Mouse (Mus musculus): ENCODE results near the gene Lingo3.
"Not testable (repeated sequence)": the region's sequence is repeated elsewhere in the genome, so short reads cannot be mapped to it uniquely, and the experiment has no call there.

The Lingo3 gene

DNA sequence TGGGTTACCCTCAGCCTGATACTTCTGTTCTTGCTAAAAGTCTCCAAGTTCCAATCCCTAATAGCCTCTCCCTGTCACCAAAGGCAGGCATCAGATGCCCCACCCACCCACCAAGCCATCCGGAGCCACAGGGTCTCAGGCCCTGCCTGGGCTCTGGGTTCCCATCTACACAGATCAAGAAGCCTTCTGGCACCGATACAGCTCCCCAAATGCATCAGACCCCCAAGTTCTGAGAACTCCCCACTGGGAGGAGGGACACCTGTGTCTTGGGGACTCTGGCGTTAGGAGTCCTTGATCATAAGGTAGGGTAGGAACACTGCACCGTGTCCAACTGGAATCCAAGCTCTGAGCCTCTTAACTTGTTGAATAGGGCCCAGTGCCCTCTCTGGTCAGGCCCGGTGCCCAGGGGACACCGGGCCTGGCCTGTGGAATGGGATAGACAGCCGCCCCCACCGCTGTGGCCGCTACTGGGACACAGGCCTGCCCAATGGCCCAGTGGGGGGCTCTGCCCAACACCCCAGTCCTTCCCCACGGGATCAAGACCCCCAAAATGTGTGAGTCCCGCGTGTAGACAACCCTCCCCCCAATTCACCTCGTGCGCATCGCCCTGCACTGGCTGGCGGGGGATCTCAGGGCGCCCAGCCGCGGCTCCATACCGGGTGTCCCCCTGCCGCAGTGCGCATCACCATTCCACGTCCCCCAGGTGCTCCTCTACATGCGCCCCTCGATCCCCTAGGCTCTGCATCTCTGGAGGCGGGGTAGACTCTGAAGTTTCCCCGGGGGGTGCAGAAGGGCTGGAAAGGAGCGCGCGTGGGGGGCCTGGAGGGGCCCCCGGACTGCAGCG is 530 bp downstream of the Lingo3 start:
- DNase-seq (ENCODE audit: low spot score) = no peak

DNA sequence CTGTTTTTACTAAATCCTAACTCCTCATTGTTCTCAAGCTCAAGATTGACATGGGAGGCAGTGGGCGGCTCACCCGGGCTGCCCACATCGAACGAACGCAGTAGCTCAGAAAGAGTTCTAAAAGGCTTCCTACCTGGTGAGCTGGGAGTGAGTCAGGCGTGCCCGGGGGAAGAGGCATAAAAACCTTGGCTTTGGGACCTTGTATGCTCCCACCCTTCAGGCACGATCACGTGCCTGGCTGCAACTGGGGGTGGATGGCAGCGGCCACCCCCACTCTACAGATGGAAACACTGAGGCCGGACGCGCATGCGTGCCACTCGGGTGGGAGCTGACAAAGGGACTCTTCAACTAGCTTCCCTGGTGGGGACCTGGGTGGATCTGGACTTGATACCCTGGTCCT is 1.5 kb downstream of the Lingo3 start:
- no peak for DNase-seq (ENCODE audit: low spot score)

DNA sequence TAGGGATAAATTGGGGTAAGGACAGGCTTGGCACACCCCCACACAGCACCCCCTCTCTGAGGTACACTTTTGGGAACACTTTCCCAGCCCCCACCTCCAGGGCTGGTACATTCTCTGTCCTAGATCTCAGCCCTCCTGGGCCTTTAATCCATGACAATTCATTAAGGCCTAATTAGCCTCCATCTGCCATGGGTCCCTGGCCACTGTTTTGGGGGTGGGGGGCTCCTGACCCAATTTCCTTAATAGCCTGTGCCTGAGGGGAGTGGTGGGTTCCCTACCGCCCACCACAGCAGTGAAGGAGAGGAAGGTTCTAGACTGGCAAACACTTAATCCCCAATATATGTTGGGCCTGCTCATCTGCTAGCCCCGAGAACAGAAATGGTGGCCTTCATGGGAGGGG is 2.2 kb downstream of the Lingo3 start:
- no peak for DNase-seq (ENCODE audit: low spot score)

DNA sequence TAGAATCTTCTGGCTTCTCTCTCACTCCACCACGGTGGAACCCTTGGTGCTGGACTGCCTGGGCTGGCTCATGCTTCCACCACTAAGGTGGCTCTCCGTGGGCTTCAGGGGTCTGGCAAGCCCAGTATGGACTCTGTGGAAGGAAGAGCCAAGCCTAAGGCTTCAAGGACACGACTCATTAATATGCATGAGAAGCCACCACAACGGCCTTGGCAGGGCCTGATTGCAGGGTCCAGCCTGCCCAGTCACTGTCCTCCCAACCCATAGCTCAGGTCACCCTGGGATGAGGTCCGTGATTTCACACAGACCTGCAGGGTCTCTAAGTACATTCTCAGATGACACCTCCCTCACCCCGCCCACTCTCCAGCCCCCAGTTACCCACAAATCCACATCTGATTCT is 4.0 kb downstream of the Lingo3 start:
- DNase-seq (ENCODE audit: low spot score) = no peak

DNA sequence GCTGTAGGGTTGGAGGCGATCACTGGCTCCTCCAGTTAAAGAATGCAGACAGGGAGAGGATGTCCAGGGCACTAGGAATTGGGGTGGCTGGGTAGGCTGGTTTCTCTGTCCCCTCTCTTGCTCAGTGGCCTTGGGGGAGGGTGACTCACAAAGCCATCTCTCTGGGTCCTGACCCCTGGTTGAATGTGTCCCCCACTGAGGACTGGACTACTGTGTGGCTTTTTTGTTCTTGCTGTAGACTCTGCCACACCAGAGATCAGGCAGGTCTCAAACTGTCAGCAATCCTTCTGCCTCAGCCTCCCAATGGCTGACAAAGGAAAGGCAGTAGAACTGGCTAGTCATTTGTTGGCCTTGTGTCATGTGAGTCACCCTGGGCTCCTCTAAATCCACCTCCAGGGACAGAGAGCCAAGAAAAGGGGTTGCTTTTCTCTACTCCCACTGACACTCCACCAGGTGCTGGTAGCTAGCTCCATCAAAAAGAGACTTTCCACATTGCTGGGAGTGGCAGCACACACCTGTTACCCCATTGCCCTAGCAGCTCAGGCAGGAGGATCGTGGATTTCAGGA is 5.4 kb downstream of the Lingo3 start:
- DNase-seq (ENCODE audit: low spot score) = no peak

DNA sequence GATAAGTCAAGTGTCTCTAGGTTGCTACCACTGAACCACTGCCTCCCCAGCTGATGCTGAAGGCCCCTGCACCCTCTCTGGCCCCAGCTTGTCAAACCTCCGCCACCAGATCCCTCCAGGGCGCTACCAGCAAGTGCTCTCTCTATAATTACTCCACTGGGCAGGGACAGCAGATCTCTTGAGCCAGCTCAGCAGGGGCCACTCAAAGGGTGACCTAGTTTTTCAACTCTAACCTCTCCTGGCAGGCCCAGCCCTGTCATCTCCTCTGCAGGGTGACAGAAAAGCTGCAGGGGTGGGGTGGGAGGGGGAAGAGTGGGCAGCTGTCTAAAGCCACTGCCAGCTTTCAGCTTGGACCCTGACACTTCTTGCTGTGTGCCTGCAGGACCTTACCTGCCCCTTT is 6.0 kb downstream of the Lingo3 start:
- DNase-seq (ENCODE audit: low spot score) = no peak

DNA sequence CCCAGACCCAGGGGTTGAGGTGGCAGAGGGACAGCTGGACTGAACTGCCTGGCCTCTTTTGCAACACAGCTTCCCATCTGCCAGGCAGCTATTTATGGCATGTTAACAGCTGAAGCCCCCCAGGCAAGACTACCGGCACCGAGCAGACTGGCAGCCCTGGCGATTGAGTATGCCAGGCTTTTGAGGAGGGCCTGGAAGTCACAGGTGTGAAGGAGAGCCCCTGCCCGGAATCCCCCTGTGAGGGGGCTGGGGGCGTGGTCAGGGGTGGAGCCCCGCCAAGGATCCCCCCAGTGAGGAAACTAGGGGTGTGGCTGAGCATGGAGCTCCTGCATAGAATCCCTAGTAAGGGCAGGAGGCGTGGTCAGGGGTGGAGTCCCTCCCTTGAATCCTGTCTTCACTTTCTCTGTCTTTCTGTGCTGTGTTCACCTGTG is 6.9 kb downstream of the Lingo3 start:
- no peak for DNase-seq (ENCODE audit: low spot score)

DNA sequence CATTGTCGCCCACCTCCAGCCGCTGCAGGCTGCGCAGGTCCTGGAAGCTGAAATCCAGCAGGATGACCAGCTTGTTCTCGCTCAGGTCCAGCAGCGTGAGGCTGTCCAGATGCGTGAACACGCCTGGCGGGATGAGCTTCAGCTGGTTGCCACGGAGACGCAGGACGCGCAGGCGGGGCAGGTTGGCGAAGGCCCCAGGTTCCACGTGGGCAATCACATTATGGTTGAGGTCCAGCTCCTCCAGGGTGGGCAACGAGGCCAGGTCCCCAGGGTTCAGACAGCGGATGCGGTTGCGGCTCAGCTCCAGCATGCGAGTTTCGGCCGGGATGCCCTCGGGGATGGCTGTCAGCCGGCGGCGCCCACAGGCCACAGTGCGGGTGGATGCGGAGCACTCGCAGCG is 8.2 kb downstream of the Lingo3 start:
- DNase-seq (ENCODE audit: low spot score) = no peak

DNA sequence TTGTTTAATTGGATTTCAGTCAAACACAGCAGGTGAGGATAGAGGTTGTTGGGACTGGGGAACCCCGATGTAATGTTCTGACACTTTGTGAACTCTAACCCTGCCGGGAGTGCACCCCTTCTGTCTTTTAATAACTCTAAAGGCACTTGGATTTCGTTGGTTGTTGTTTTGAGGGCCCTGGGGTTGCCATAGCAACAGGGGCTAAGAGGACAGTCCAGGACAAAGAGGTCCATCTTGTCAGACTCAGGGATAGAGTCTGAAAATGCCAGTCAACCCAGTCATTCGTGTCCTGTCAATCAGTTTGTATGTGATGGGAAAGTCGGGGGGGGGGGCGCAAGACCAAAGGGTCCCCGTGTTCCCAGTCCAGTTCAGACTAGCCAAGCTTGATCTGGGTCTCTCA is 11.0 kb downstream of the Lingo3 start:
- DNase-seq (ENCODE audit: low spot score) = no peak

DNA sequence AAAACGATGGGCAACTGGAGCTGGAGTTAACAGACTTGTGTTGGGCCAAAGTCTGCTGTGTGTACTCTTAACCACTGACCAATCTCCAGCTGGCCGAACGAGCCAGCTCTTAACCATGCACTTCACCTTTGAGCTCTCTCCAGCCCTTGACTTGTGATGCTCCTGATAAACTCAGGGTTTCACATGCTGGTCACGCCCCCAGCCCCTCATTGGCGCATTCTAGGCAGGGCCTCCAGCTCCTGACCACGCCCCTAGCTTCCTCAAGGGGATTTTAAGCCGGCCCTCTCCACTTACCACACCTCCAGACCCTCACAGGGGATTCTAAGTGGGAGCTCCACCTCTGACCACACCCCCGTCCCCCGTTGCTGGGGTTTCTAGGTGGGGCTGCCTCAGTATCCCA is 12.7 kb downstream of the Lingo3 start:
- DNase-seq (ENCODE audit: low spot score) = peak; percentile 46

DNA sequence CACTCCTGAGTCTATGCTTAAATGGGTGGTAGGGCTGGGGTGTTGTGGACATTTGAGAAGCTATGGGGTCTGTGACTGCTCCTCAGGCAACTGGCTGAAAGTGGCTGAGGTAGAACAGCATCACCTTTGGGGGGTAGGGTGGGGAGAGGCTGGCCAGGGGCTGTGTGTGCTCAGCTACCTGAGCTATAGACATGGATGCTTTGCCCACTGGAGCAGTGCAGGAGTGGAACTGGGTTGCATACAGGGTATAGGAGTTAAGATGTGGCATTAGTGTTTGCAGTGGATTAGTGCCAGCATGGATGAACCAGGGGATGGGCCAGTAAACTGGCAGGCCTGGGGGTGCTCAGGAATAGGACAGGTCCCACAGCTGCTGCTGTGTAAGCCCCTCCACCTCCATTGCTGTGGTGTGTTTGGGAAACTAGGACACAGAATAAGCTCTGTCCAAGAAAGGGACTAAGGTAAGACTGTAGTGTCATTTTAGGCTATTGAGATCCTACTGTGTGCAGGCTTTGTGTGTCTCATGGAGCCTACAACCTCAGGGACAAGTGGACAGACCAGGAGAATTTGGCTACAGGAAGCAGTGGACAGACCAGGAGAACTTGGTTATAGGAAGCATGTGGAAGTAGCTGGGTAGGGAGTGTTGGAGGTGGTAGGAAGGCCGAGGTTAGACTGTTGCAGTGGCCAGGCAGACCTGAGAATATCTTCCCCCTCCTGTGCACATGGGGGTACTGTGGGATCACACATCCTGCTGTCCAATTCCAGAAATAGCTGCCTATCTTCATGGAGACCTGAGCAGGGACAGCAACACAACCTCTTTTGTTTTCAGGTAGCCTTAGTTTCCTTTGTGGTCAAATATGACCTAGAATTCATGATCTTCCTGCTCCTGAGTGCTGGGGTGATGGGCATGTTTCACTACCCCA is 14.2 kb downstream of the Lingo3 start:
- no peak for DNase-seq (ENCODE audit: low spot score)

DNA sequence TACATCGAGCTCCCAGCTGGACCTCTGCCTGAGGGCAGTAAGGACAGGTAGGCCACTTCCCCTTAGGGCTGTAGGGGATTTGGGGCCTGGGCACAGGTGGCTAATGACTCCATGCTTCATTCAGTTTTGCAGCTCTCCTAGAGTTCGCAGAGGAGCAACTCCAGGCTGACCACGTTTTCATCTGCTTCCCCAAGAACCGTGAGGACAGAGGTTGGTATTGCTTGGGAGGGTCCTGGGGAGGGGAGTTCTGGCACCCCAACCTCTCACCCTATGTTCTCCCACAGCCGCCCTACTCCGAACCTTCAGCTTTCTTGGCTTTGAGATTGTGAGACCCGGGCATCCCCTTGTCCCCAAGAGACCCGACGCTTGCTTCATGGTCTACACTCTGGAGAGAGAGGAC is 15.3 kb downstream of the Lingo3 start:
- DNase-seq (ENCODE audit: low spot score) = not testable (repeated sequence)

DNA sequence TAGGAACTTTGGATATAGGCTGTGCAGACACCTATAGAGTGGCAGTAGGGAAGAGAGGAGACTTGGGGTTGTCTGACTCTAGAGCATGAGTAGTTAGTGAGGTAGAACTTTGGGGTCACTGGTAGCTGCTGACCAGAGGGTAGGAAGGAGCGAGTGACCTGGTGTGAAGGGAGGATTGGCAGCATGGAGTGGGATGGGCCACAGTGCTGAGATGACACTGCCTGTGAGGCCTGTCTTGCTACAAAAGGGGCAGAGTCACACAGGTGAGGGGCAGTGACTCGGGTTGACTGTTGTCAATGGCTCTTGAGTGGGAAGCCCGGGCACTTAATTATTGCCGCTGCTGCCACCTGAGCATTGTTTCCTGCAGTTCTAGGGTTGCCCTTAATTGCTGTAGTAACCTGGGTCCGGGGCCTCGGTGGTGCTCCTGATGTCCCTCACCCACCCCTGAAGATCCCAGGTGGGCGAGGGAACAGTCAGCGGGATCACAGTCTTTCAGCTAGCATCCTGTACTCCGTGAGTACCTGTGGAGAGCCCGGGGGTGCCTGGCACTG is 15.9 kb downstream of the Lingo3 start:
- no peak for DNase-seq (ENCODE audit: low spot score)

DNA sequence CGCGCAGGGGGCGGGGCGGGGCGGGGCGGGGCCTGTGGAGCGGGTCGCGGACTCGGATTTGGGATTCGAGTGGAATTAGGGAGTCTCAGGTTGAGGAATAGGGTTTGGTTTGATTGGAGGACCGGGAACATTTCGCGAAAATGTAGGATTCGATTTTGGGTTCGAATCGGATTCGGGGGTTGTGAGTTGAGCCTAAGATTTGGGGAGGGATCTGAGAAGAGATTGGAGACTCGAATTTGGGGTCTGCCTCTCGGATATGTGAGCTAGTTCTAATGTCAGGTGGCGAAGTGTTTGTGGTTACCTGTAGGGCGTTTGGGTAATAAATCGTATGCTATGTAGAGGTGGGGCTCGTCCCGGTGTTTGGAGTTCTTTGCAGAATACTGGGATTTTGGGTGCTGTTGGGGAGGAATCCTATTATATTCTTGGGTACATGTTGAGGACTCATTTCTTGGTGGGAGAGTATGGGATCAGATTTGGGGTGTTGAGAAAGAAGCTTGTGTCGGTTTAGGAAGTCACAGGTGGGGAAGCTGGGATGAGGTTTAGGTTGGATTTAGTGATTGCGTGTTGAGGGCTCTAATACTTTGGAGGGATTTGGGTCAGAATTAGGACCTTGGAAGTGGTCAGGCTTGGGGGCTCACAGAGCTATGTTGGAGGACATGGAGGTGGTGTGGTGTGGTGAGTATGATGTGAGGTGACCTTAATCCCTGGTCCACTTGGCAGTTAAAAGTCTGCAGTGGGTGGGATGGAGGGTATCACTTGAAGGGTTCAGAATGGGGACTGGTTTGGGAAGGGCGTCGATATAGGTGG is 16.6 kb downstream of the Lingo3 start:
- DNase-seq (ENCODE audit: low spot score) = no peak

DNA sequence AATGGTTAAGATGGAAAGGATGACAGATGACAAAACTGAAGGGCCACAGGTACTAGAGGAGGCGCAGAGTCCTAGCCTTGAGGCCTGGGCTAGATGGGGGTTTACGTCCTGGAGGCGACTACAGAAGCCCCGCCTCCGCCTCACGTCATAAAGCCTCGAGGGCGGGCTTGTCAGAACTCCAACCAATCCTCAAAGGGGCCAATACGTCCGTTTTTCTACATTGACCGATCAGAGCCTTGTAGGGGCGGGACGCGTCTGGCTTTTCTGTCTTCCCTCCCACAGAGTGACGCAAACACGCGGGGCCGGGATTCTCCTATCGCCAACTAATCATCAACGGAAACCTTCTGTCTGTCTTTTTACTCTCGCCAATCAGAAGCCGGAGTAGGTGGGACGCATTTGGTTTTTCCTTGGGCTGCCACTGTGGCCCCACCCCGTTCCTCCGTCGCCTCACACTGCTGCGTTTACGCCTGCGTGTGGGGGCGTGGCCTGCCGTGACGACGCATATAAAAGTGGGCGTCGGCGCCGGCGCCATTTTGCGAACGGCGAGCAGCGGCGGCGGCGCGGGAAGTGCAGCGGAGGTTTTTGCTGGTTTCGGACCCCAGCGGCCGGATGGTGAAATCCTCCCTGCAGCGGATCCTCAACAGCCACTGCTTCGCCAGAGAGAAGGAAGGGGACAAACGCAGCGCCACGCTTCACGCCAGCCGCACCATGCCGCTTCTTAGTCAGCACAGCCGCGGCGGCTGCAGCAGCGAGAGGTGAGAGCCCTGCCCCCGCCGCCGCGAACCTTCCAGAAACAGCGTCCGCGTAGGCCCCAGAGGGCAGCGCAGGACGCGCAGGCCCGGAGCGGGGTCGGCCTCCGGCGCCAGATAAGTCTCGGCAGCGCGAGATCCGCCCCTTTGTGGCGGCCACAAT is 17.4 kb downstream of the Lingo3 start, which contains the start of gene Oaz1:
Oaz1 (plus strand) TSS at position 506 of the 912 bp plus-strand sequence.
- DNase-seq (ENCODE audit: low spot score) = peak; percentile 96

DNA sequence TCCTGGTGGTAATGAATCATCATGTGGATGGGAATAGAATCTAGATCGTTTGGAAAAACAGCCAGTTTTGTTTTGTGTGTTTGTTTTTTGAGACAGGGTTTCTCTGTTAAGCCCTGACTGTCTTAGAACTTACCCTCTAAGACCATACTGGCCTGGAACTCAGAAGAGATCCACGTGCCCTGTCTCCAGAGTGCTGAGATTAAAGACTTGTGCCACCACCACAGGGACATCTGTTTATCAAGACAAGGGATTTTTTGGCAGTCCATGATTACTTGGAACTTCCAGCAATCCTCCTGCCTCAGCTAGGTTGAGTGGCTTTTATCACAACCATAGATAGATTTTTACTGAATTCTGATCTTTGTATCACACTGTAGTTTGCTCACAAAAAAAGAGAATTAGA is 19.0 kb downstream of the Lingo3 start:
- no peak for DNase-seq (ENCODE audit: low spot score)

DNA sequence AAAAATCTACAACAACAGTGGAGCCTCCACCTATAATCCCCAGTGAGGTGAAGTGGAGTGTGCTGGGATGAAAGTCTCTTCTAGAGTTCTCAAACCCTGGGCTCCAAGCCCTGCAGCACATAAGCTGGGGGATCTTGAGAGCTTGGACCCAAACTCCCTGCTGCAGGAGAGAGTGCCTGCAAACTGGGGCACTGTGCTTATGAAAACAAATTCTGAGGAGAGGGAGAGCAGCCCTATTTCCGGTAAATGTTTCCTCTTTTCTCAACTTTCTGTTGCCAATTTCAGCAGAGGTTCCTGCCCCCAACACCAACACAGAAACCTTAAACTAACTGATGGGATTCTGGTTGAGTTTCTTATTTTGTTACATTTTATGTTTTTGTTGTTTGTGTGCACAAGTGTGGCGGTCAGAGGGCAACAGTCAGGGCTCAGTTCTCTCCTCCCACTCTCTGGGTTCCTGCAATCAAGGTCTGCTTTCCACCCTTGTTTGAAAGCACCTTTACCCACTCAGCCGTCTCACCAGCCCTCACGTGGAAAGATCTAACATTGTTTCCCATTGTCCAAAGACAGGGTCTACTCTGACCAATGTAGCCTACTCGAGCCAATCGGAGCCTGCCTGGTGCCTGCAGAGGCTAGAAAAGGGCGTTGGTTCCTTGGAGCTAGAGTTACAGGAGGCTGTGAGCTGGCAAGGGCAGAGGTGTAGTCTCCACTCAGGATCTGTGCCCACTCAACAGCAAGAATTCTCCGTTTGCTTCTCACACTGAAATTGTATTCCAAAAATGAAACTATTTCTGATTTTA is 19.8 kb downstream of the Lingo3 start:
- DNase-seq (ENCODE audit: low spot score) = no peak

DNA sequence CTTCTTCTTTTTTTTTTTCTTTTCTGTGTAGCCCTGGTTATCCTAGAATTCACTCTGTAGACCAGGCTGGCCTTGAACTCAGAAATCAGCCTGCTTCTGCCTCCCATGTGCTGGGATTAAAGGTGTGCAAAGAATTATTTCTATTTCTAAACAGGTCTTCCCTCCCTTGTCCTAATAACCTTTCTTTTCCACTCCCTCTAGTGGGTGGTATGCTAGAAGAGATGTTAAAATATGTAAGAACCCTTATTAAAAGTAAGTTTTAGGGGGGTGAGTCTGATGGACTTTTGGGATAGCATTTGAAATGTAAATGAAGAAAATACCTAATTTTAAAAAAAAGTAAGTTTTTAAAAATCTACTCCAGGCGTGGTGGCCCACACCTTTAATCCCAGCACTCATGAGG is 20.5 kb downstream of the Lingo3 start:
- no peak for DNase-seq (ENCODE audit: low spot score)

DNA sequence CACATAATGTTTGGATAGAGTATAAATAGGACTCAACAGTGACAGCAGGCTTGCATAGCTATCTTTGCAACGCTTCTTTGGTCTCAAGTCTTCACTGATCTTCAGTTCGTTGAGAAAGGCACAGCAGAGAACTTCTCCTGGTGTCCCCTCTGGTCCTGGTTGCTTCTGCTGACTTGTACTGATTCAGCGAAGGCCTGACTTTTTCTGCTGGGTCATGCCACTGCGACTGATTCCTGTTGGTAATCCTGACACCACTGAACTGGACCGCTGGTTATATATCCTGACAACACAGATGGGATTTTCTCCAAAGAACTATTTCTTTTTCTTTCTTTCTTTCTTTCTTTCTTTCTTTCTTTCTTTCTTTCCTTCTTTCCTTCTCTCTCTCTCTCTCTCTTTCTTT is 21.3 kb downstream of the Lingo3 start:
- no peak for DNase-seq (ENCODE audit: low spot score)

DNA sequence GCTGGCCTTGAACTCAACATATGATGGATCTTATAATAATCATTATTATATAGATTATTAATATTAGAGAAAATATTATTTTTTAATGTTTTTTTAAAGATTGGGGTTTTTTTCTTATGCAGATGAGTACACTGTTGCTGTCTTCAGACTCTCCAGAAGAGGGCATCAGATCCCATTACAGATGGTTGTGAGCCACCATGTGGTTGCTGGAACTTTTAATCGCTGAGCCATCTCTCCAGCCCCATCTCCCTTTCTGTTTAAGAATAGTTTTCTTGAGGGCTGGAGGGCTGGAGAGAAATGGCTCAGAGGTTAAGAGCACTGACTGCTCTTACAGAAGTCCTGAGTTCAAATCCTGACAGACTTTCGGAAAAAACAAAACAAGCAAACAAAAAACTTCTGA is 21.8 kb downstream of the Lingo3 start:
- DNase-seq (ENCODE audit: low spot score) = no peak
